Mouse (Mus musculus) large intestine, adult 2 months (tissue): ENCODE measurements around the gene Impad1. TPM values are rescaled to one million over a fixed set of nuclear protein-coding genes. Genes with fewer than 3 reads are reported as not detected.
A peak's percentile ranks its signal among the peaks of the same experiment; 100 is the strongest.

ENCODE experiments used
- DNase-seq: peaks from one replicate; pipeline ENCODE4 v3.0.0-alpha.2; 2012; ENCODE audit warnings: low read depth, low spot score
- WGBS: fragments of 180-500 bp; shearing (Covaris S2); methylation state at CpG from one replicate; pipeline ENCODE4 v1.1.7; 2018; 5-methylcytosine and 5-hydroxymethylcytosine counted together
- polyA plus RNA-seq: library from polyadenylated mRNA; depleted of rRNA; stranded (reverse); fragments of >200 nt; gene quantifications from 2 replicates; pipeline ENCODE4 v1.2.3, GENCODE M21; 2012; rRNA removed

Gene Impad1
- polyA plus RNA-seq, result 8.1 and 9.0 TPM in 2 replicates

- 1% methylated on average over 47 of the region's 48 CpGs for WGBS
Measured at GRCm38 (mm10) chr4:4792992-4793834, at the start of gene Impad1. Impad1 (minus strand) TSS chr4:4793355.

DNA sequence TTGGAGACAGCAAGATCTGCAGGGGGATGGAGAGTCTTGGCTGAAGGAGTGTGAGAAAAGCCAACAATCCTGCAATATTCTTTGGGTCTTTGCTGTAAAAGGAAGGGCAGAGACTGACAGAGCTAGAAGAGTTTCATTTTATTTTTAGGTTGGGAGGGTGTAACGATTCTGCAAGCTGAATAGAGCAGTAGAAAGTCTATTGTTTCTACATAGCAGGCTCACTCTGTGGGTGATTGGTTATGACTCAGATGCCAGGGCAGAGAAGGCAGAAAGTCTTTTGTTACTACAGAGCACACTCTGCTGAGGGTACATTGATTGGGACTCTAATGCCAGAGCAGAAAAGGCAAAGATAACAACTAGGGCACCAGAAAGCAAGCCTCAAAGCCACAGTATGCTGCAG is 47.0 kb upstream of the Impad1 start:
- no peak for DNase-seq
- WGBS, result 41% methylated on average over 1 of the region's 1 CpGs

More at GRCm38 (mm10) chr4:4792992-4793834, at the start of gene Impad1:
- peak; percentile 50 for DNase-seq

DNA sequence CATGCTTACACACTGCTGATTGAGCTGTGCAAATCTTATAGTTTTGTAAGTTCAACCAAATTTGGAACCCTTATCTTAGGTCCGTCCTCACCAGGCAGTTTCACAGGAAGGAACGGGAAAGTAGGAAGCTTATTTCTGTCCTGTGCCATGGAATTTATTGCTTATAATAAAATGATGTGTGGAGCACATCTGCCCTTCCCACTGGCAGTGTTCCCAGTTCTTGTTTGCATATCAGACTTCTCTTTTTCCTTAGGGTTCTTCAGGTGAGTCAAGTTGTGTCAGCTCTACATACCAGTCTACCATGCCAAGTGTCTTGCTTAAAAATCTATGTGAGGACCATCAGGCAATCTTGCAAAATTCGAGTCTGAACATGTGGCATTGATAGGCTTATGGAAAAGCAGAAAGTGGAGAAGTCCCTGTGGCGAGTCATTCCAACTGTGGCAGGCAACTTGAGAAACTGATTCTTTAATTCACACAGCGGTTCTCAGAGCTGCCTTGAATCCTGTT is 40.7 kb upstream of the Impad1 start:
- 35% methylated on average over 5 of the region's 5 CpGs for WGBS
- DNase-seq, result peak; percentile 87

DNA sequence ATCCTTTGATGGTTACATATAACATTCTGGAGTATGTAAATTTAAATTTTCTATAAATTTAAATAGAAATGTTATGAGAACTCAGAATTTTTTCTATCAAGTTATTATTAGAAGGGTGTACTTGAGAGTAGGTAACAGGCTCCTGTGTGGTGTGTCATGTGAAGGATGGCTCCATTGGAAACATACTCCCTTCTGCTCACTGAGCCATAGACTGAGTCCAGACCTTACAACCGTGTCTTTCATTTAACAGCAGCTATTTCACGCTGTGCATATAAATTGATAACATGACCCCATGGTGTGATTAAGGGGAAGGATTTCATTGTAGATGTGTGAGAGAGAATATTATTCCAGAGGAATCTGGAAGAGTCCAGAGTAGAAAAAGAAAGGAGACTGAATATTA is 35.0 kb upstream of the Impad1 start:
- WGBS, result 74% methylated on average over 2 of the region's 2 CpGs
- no peak for DNase-seq

GRCm38 (mm10) chr4:4822119-4822518 is 29.0 kb upstream of the Impad1 start:
- DNase-seq, result no peak
- WGBS, result 51% methylated on average over 1 of the region's 1 CpGs

- DNase-seq, result no peak
- 1% methylated on average over 61 of the region's 61 CpGs for WGBS
Measured at GRCm38 (mm10) chr4:4792141-4792991, 789 bp downstream of the Impad1 start.

- DNase-seq, result no peak
- WGBS, result 83% methylated on average over 1 of the region's 1 CpGs
Measured at GRCm38 (mm10) chr4:4791180-4791579, 2.0 kb downstream of the Impad1 start.

- 71% methylated on average over 2 of the region's 2 CpGs for WGBS
- no peak for DNase-seq
Measured at GRCm38 (mm10) chr4:4785169-4785568, 8.0 kb downstream of the Impad1 start.

DNA sequence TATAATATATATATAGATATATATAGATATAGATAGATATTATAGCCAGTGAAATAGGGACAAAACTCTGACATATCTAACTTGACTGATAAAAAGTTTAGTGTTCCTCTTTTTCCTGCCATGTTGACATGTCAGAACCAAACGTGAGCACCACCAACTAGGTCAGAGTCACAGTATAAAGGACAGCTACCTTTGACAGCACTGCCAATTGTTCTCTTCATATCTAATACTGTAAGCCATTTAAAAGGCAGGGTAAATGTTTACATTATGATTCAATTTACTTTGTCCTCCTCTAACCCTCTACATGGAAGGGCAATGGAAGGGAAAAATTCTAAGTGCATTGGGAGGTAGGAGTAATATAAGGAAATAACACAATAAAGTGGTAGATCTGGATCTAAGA is 8.8 kb downstream of the Impad1 start:
- WGBS, result 31% methylated on average over 1 of the region's 1 CpGs
- no peak for DNase-seq

DNA sequence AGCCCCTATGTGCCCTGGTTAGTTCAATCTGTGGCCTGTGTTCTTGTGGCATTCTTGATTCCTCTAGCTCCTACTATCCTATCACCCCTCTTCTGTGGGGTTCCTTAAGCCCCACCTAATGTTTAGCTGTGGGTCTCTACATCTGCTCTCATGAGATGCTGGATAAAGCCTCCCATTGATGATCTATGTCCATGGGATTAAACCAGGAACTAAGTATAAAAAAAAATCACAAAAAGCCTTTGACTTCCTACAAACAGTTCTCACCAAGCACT is 9.5 kb downstream of the Impad1 start:
- no peak for DNase-seq

DNA sequence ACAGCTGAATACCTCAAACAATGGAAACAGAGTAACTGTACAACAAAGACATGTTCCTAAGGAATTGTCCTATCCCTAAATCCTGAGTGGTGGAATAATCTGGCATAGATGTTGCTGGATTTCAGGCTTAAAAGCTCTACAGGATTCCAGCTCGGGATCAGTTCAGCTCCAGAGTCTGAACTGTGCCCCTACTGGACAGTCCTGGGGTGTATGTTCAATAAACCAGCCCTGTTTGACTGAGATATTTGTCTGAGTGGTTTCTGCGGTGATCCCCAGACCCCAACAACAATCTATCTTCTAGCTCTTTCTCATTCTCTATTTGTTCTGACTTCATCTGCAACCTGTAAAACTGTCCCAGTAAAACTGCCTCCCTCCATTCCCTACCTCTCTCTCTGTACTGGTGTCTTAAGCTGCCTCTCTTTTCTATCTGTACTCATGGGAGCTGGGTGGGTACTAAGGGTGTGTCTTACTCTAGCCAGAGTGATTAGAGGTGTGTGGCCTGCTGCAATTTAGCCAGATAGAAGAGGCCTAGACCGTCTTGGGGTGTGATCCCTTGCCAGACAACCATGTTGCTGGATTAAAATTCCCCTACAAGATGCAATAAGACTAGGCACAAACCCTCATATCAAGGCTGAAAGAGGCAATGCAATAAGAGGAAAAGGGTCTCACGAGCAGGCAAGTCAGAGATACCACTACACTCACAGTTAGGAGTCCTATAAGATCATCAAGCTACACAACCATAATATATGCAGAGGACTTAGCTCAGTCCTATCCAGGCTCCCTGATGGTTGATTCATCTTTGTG is 10.1 kb downstream of the Impad1 start:
- 88% methylated on average over 4 of the region's 4 CpGs for WGBS
- no peak for DNase-seq

DNA sequence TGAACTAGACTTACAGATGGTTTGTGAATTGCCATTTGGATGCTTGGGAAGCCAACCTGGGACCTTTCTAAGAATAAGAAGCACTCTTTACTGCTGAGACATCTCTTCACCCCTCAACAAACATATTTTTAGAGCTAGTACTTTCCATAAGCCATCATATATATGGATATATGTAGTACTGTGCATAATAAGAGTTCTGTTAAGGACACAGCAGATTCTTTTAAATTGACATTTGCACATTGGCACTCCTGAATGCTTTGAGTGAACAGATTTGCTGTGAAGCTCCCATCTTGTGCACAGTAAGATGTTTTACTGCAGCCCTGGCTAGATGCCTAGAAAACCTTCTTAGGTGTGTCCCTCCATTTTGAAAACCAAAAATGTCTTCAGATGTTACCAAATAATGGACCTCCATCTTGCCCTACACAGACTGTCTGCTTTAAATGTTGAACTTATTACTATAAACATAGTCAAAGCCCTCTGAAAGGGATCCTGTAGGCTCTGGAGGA is 13.8 kb downstream of the Impad1 start:
- no peak for DNase-seq

DNA sequence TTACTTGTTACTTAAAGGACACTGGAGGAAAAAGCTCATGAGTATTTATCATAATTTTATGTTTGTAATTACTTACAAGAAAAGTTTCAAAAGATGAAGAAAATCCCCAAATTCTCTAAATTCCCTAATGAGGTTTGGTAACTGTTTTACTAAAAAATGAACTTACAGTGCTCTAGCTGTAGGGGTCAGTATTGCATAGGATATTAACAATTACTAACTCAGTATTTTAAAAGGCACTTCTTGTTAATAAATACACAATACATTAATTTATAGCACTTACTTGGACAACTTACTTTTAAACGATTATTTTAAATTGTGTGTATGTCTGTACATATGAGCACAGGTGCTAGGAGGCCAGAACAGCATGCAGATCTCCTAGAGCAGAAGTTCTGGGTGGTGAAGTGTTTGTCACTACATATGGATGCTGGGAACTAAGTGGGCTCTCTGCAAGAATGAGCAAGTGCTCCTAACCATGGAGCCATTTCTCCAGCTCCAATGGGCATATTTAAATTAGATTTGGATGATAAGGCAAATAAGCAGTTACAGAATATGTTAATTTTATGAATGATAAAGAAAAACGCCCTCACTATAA is 21.5 kb downstream of the Impad1 start:
- 60% methylated on average over 2 of the region's 2 CpGs for WGBS
- DNase-seq, result no peak

DNA sequence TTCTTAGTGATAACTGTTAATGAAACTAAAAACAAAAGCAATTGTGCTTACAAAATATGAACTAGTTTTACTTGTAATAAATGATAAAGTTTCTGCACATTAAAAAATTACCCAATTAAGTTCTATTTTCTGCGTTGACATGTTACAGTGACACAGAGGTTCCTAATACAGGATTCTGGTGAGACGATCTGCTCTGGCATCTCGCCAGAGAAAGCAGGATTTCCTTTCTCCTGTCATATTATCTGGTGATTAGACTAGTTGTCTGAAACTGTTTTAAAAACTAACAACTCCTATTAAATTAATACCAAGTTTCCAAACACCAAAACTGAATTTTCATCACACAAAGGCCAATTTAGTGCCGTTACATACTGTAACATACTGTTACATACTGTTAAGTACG is 27.3 kb downstream of the Impad1 start:
- 87% methylated on average over 5 of the region's 5 CpGs for WGBS
- no peak for DNase-seq

DNA sequence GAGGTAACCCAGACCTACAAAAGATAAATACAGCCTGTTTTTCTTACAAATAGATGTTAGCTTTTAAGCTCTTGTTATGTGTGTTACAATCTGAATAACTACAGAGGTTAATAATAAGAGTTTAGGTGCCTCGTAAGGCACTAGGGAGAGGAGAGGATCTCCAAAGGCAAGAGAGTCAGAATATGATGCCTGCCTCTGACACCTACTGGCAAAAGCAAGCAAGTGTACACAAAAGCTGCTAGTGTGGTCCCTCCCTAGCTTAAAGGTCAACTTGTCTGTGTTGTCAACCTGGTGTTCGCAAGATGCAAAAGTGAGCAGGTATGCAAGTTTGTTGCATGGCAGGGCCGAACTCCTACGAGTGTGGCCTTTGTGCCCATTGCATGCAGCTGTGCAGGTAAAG is 34.8 kb downstream of the Impad1 start:
- no peak for DNase-seq
- WGBS, result 78% methylated on average over 4 of the region's 4 CpGs

GRCm38 (mm10) chr4:4729427-4729826 is 63.7 kb downstream of the Impad1 start:
- DNase-seq, result no peak
- WGBS, result 43% methylated on average over 3 of the region's 3 CpGs

- DNase-seq, result no peak
- 69% methylated on average over 3 of the region's 3 CpGs for WGBS
Measured at GRCm38 (mm10) chr4:4726241-4726776, 66.8 kb downstream of the Impad1 start.

DNA sequence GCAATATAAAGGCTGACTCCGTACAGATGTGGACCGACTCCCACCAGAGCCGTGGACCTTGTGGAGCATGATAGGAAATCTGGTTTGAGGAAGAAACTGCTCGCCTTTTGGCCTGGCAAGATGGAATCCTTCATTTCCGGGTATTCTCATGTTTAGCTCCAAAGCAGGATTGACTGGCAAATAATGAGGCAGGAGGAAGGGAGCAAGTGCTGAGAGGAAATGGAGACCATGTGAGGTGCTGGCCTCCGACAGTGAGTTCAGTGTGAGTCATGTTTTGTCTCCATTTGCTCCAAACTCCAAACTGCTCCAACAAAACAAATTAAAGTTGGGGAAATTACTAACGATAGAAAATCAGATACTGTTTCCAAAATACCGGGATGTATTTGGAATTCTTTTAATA is 69.3 kb downstream of the Impad1 start:
- DNase-seq, result no peak
- 63% methylated on average over 8 of the region's 8 CpGs for WGBS

DNA sequence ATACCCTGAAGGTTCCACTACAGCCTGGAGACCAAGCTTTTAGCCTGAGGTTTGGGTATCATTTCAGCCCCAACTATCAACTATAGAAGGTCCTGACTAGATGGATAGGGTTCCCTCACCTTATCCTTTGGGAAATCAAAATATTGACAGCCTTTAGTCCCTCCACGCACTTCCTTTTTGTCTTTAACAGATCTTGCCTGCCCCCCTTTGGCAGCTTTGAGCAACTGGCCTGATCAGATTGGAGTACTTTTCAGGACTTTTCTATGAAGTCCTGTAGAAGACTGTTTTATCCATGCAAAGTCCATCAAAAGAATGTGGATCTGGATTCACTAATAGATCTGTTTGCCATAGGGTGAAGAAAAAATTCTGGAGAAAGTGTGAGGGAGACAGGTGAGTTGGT is 71.1 kb downstream of the Impad1 start:
- DNase-seq, result no peak
- WGBS, result 47% methylated on average over 1 of the region's 1 CpGs
